Mouse (Mus musculus) olfactory bulb, adult 2 months (tissue): Measurements from ENCODE around the gene Gm128.

Experiments
- CTCF ChIP-seq: fragments of 200-500 bp; IDR thresholded peaks from 2 replicates; pipeline ENCODE4 v1.5.1; 2012; ENCODE audit warnings: low read depth, mild to moderate bottlenecking, low read length, moderate library complexity; ENCODE audit not compliant: insufficient read depth
- POLR2A ChIP-seq: fragments of 200-500 bp; IDR thresholded peaks from 2 replicates; pipeline ENCODE4 v1.6.1; 2012; ENCODE audit warnings: mild to moderate bottlenecking, low read depth, low read length, moderate library complexity; ENCODE audit not compliant: insufficient read depth

- no peak for TF ChIP-seq CTCF
- no peak for TF ChIP-seq POLR2A
Observed at GRCm38 (mm10) chr3:95289419-95289818, 48.0 kb upstream of the Gm128 start.
